In genomic region chr8:109565498-109566333, GRCm38 (mm10) we compare ENCODE assay signal across 8 mouse cellular contexts. TPM values are rescaled to one million over a fixed set of nuclear protein-coding genes. Genes with fewer than 3 reads are reported as not detected.
A peak's percentile ranks its signal among the peaks of the same experiment; 100 is the strongest.
DNase-seq lines count a peak whose midpoint lies in the region; ATAC-seq lines count a peak whose summit lies in the region.

Gene Dhx38 (minus strand): TSS chr8:109565861.
Gene Txnl4b (plus strand): TSS chr8:109565892.

- peak; percentile 89 for ATAC-seq in megakaryocyte progenitor cell, adult 5-6 weeks (replicated peaks; ENCODE audit: poor library complexity)

- DNase-seq in adipocyte (ENCODE audit: low spot score) = peak; percentile 100
- peak; percentile 100 for DNase-seq in embryo, embryonic 10 days (ENCODE audit: low spot score)
- peak; percentile 97 for DNase-seq in gastrocnemius, postnatal 10 days
- DNase-seq in induced T-regulatory cell, adult 2 months (ENCODE audit: low read depth) = peak; percentile 100
- peak; percentile 99 to 100 for DNase-seq in left cerebral cortex, adult 9 months (ENCODE audit: low spot score in 2 of 2)
- DNase-seq in right cerebral cortex, postnatal 14 days = peak; percentile 97
- DNase-seq in urinary bladder, postnatal 36 days (ENCODE audit: low spot score in 2 of 2) = peak; percentile 98 to 99

RNA-seq across cellular contexts. Expression of gene Dhx38, which starts in this region (rescaled TPM):
- total RNA-seq in gastrocnemius, postnatal 10 days (2021) = 10 to 100 TPM; 12.9 to 13.6 TPM
- total RNA-seq in megakaryocyte progenitor cell, adult 5-6 weeks (2015) = 15.0 and 18.8 TPM in 2 replicates
- 68.6 and 69.5 TPM in 2 replicates for total RNA-seq in megakaryocyte progenitor cell, adult 5-6 weeks (2017)

RNA-seq across cellular contexts. Expression of gene Txnl4b, which starts in this region (rescaled TPM):
- total RNA-seq in gastrocnemius, postnatal 10 days (2021) = 1 to 10 TPM; 6.9 to 7.7 TPM
- total RNA-seq in megakaryocyte progenitor cell, adult 5-6 weeks (2015) = 7.2 and 8.1 TPM in 2 replicates
- total RNA-seq in megakaryocyte progenitor cell, adult 5-6 weeks (2017) = 16.5 and 18.4 TPM in 2 replicates

Comparison
In these comparisons a context has a peak if more than half of its experiments do, and no peak if none do; other contexts are left out.
1. Peak in every context shown above with its lines: DNase-seq and ATAC-seq.